Mouse (Mus musculus): ENCODE data around the gene Ssh3.

Ssh3 gene

GRCm38 (mm10) chr19:4217855-4218254 lies 51.1 kb downstream of the Ssh3 start:
- intact Hi-C loops (cut with DNase I) = no loop called here

GRCm38 (mm10) chr19:4217140-4217539 lies 51.8 kb downstream of the Ssh3 start:
- intact Hi-C loops (cut with DNase I) = no loop called here

DNA sequence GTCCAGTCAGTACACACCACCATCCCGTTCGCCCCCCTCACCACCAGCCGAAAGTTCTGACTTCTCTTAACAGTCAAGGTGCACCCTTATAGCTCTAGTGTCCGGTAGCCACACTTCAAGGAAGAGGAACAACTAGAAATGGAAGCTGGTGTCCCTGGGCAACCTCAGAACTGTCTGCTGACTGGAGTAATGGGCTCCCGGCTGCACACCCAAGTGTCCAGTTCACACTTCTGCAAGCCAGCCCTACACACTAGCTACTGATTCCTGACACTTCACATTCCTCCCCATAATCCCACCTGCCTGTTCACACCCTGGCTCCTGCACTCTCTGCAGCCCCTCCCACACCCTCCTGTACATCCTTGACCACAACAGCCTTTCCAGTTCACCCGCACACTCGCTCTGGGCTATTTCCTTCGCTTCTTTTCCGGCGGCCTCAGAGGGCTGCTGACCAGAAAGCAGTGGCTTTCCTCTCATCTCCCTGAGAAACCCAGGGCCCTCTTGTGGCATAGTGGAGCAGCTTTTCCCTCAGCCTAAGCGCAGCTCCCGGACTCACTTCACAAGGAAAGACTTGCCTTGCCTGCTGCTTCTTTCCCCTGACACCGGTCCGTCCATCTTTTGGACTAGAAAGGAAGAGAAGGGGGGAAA lies 52.8 kb downstream of the Ssh3 start:
- intact Hi-C loops (cut with DNase I) = no loop called here

DNA sequence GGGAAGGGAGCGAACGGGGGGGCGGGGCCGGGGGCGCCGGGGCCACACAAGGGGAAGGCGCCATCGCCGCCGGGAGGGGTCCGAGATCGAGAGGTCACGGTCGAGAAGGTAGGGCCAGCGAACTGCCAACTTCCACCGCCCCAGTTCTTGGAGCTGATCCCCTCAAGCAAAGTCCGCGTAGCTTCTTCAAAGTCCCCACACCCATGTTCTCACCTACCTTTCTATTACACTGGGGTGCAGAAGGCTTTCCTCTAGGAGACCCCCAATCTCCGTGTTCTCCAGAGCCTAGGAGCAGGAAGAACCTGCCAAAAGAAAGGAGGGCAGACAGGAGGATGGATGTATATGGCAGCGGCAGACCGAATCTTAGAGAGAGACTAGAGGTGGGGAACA lies 53.5 kb downstream of the Ssh3 start:
- intact Hi-C loops (cut with DNase I) = no loop called here

DNA sequence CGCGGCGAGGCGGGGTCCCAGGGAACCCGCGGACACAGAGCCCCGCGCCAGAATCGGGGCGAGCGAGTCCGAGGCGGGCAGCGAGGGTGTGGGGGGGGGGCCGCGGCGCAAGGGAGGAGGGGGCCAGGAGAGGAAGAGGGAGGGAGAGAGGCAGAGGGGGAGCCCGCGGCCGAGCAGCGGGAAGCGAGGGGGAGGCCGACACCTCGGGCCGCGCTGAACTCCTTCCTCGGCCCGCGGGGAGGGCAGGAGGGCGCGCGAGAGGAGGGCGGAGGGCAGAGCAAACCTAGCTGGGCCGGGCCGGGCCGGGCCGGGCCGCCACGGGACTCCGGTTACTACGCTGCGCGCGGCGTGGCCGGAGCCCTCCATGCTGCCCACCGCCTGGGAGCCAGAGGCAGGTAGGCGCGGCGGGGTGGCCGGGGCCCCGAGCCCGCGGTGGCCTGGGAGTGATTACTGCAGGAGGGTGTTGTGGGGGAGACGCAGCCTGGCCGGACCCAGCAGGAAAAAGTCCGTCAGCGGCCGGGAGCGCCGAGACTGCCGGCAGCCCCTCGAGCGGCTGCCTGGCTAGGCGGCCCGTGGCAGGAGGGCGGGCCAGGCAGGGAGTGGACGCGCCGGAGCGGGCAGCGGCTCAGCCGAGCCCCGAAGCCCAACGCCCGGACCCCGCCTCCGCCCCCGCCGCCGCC lies 54.1 kb downstream of the Ssh3 start:
- intact Hi-C loops (cut with DNase I) = no loop called here

GRCm38 (mm10) chr19:4214071-4214770 lies 54.8 kb downstream of the Ssh3 start, which contains the start of the genes Clcf1 and AC109138.7:
TSS of gene Clcf1 (plus strand) at chr19:4214238.
TSS of gene AC109138.7 (plus strand) at chr19:4214357.
- intact Hi-C loops (cut with DNase I) = no loop called here

GRCm38 (mm10) chr19:4213524-4213974 lies 55.4 kb downstream of the Ssh3 start:
- intact Hi-C loops (cut with DNase I) = no loop called here

DNA sequence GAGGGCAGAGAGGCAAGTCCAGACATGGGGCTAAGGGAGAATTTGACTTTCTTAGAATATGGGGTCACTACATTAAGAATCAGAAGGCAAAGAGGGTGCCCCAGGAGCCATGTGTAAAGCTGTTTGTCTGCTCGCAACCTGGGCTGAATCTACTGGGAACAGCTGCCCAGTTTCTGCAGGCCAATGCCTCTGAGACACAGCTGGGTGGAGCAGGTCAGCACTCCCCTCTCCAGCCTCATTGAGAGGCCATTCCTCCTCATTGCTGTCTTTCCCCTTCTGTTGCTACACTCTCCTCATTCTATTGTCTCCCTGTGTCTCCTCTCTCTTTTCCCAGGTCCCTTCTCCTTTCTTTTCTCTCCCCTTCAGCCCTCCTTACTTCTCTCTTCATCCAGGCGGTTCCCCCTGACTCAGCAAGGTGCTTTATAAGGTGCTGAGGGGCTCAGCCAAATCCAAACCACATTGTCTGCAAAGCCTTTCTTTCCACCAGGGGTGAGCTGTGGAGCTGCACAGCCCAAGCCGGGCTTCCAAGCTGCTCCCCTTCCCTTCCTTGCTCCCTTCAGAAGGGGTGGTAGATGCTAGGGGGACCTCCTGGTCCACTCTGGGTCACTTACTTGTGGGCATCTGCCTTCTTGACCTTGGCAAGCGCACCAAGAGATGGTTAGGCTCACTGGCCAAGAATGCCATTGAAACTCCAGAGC lies 56.9 kb downstream of the Ssh3 start:
- intact Hi-C loops (cut with DNase I) = no loop called here

Small RNA genes within 50 kb of the gene (microRNA-seq; reads per million reads assigned to microRNA genes)
- 0 reads per million in 2 experiments for gene Gm26115
- 0.99 to 1.3 reads per million in 2 experiments for gene Mir6985
